Comparison of ENCODE assay signal across 8 mouse cellular contexts in the genomic region with DNA sequence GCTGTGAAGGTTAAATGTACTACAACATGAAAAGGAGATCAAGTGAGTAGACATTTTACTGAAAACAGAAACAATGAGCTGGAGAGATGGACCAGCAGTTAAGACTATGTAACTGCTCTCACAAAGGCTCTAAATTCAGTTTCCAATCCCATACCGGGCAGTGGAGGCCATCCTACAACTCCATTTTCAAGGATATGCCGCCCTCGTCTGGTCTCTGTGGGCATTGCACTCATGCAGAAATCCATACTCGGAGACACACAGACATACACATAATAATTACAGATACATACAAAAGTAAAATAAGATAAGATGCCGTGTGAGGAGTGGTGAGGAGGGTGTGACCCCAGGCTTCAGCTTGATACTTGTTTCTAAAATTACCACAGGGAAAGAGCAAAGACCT. TPM values are rescaled to one million over a fixed set of nuclear protein-coding genes. Genes with fewer than 3 reads are reported as not detected.
DNase-seq lines count a peak whose midpoint lies in the region; ATAC-seq and TF ChIP-seq lines count a peak whose summit lies in the region.

No protein-coding gene starts in this region.

- 0 out of 2 replicates have a peak, but pooled peaks have one; percentile 21 for ATAC-seq in forebrain, embryonic 11.5 days (replicated peaks; ENCODE audit: low FRiP score)
- ATAC-seq in forebrain, embryonic 16.5 days, result no peak
- no peak for ATAC-seq in G1E (ENCODE audit: extremely low read depth, insufficient number of reproducible peaks, low FRiP score, poor library complexity, severe bottlenecking)

- H3K4me3 ChIP-seq in forebrain, embryonic 11.5 days (ENCODE audit: low read depth, low read length), result no peak overlapping the region
- no peak overlapping the region for H3K4me3 ChIP-seq in forebrain, embryonic 16.5 days (replicated peaks; ENCODE audit: low read length)
- no peak overlapping the region for H3K4me3 ChIP-seq in G1E (ENCODE audit: low read depth, low read length)

- H3K4me2 ChIP-seq in forebrain, embryonic 11.5 days (ENCODE audit: low read depth, low read length, severe bottlenecking), result no peak overlapping the region
- H3K4me2 ChIP-seq in forebrain, embryonic 16.5 days (ENCODE audit: low read length), result no peak overlapping the region

- no peaks in the 10 kb centered on the region for H3K27me3 ChIP-seq in forebrain, embryonic 11.5 days (ENCODE audit: control insufficient read depth, insufficient read depth, low read length)
- H3K27me3 ChIP-seq in forebrain, embryonic 16.5 days (replicated peaks; ENCODE audit: control insufficient read depth, insufficient read depth, low read length), result no peaks in the 10 kb centered on the region
- H3K27me3 ChIP-seq in G1E (ENCODE audit: insufficient read depth, low read length), result peaks cover 21% of the 10 kb centered on the region

- no peaks in the 10 kb centered on the region for H3K36me3 ChIP-seq in forebrain, embryonic 11.5 days (ENCODE audit: control insufficient read depth, insufficient read depth, low read length)
- H3K36me3 ChIP-seq in forebrain, embryonic 16.5 days (ENCODE audit: control insufficient read depth, insufficient read depth), result no peaks in the 10 kb centered on the region
- no peaks in the 10 kb centered on the region for H3K36me3 ChIP-seq in G1E (replicated peaks)

- DNase-seq in forebrain, embryonic 11.5 days (ENCODE audit: low spot score), result peak; percentile 86
- DNase-seq in G1E (ENCODE audit: low spot score), result peak; percentile 45
- peak; percentile 23 for DNase-seq in cerebellum, adult 9-11 months
- DNase-seq in gastrocnemius, postnatal 4 days (ENCODE audit: low spot score in 2 of 2), result peak; percentile 42 to 65
- DNase-seq in layer of hippocampus, postnatal 14 days (ENCODE audit: low spot score in 2 of 2), result peak; percentile 65 to 77
- peak; percentile 65 for DNase-seq in lung, postnatal 25 days (ENCODE audit: low spot score)
- DNase-seq in spleen, postnatal 36 days (ENCODE audit: low spot score in 2 of 2), result peak; percentile 66 to 72

- WGBS in forebrain, embryonic 11.5 days, result 10% methylated on average over 5 of the region's 5 CpGs
- 9% methylated on average over 5 of the region's 5 CpGs for WGBS in forebrain, embryonic 16.5 days

- H3K4me1 ChIP-seq in forebrain, embryonic 11.5 days (replicated peaks; ENCODE audit: control insufficient read depth, insufficient read depth, low read length), result no peaks in the 10 kb centered on the region
- H3K4me1 ChIP-seq in forebrain, embryonic 16.5 days (replicated peaks; ENCODE audit: control insufficient read depth, insufficient read depth, low read length), result peaks cover 5% of the 10 kb centered on the region
- peaks cover 11% of the 10 kb centered on the region for H3K4me1 ChIP-seq in G1E (ENCODE audit: insufficient read depth, low read depth, low read length)

- H3K27ac ChIP-seq in forebrain, embryonic 11.5 days (ENCODE audit: low read depth, low read length), result no peak overlapping the region
- H3K27ac ChIP-seq in forebrain, embryonic 16.5 days (ENCODE audit: low read length), result no peak overlapping the region

- TF ChIP-seq CTCF in G1E (IDR thresholded peaks at IDR 0.05; ENCODE audit: low read depth, low read length), result peak; percentile 79

- no peak overlapping the region for H3K9ac ChIP-seq in forebrain, embryonic 11.5 days (ENCODE audit: low read length)
- no peak overlapping the region for H3K9ac ChIP-seq in forebrain, embryonic 16.5 days (replicated peaks; ENCODE audit: low read depth, low read length)

- H3K9me3 ChIP-seq in forebrain, embryonic 11.5 days (ENCODE audit: control insufficient read depth, low read length), result no peaks in the 10 kb centered on the region
- H3K9me3 ChIP-seq in forebrain, embryonic 16.5 days (ENCODE audit: control insufficient read depth, low read length), result no peaks in the 10 kb centered on the region
- no peaks in the 10 kb centered on the region for H3K9me3 ChIP-seq in G1E (replicated peaks)

RNA-seq across cellular contexts. Expression of a gene that starts 5.2 kb away (rescaled TPM):
- polyA plus RNA-seq in forebrain, embryonic 11.5 days (2014; fragmentation: Nextera tagmentation; extraction: Ambion mirVana), result 9.1 and 11.1 TPM in 2 replicates
- polyA plus RNA-seq in forebrain, embryonic 16.5 days (2015; fragmentation: Nextera tagmentation; extraction: Ambion mirVana), result 9.0 and 9.6 TPM in 2 replicates
- total RNA-seq in G1E (2014; fragmentation: Nextera tagmentation) (10.9 and 14.2 TPM in 2 replicates), G1E (2017) (13.4 and 16.4 TPM in 2 replicates)
- 4.7 and 7.6 TPM in 2 replicates for polyA plus RNA-seq in G1E (2012)
- total RNA-seq in gastrocnemius, postnatal 4 days (2021), result 10 to 100 TPM; 13.5 to 17.5 TPM
- 10 to 100 TPM; 15.2 to 18.0 TPM for total RNA-seq in layer of hippocampus, postnatal 14 days (2021)

RNA-seq across cellular contexts. Expression of a gene that starts 34.6 kb away (rescaled TPM):
- polyA plus RNA-seq in forebrain, embryonic 11.5 days (2014; fragmentation: Nextera tagmentation; extraction: Ambion mirVana), result 624 and 676 TPM in 2 replicates
- polyA plus RNA-seq in forebrain, embryonic 16.5 days (2015; fragmentation: Nextera tagmentation; extraction: Ambion mirVana), result 253 and 289 TPM in 2 replicates
- total RNA-seq in G1E (2014; fragmentation: Nextera tagmentation) (211 and 212 TPM in 2 replicates), G1E (2017) (344 and 363 TPM in 2 replicates)
- polyA plus RNA-seq in G1E (2012), result 113 and 208 TPM in 2 replicates
- total RNA-seq in gastrocnemius, postnatal 4 days (2021), result 100 to 1,000 TPM; 185 to 210 TPM
- total RNA-seq in layer of hippocampus, postnatal 14 days (2021), result 10 to 100 TPM; 49.5 to 53.1 TPM

Comparison
In these comparisons a context has a peak if more than half of its experiments do, and no peak if none do; other contexts are left out.
1. DNase-seq: peak in every context shown above with its lines; median percentile 86 in forebrain, embryonic 11.5 days; 71 in layer of hippocampus, postnatal 14 days; 69 in spleen, postnatal 36 days; 65 in lung, postnatal 25 days; 54 in gastrocnemius, postnatal 4 days; 45 in G1E; 23 in cerebellum, adult 9-11 months.